Mouse (Mus musculus) liver, postnatal 0 days (tissue): ENCODE results near the gene Thbd.

Source experiments
- CTCF ChIP-seq: sonication (generic); IDR thresholded peaks from 2 replicates; pipeline ENCODE4 v1.5.1; 2016; ENCODE audit warnings: antibody characterized with exemption, low read depth
- EP300 ChIP-seq: IDR thresholded peaks from 2 replicates; pipeline ENCODE4 v1.6.1; 2016; ENCODE audit warnings: antibody characterized with exemption, low read depth, mild to moderate bottlenecking

DNA sequence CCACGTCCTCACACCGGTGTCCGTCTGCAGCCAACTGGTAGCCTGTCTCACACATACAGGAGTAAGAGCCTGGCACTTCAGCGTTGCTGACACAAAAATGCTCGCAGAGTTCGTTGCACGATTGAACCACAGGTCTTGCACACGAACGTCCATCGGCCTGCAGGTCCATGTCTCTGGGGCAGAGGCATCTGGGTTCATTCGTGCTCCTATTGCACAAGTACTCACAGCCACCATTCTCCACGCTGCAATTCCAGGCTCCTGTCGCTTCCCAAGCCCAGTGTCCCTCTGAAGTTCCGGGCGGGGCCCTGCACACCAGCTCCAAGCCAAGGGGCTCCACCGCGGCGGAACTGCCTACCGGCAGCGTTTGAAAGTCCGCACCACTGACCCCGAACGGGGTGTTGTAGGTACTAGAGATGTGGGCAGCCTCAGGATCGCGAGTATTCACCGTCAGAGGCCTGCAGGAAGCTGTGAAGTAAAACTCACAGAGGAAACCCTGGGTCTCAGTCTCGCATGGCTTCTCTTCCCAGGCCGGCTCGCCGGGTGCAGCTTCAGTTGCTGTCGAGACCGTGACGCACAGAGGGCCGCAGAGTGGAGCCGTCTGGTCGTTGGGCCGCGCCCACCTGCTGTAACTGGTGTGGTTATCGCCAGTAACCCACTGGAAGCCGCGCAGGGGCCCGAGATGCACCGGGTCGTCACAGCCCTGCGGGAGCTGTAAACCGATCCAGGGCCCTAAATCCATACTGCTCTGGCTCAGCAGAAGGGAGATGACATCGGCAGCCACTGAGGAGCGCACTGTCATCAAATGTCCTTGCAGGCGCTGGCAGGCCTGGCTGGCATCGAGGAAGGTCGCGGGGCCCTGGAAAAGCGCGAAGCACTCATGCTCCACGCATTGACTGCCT, 768 bp downstream of the Thbd start:
- TF ChIP-seq EP300 (no peak), CTCF (no peak)
